Mouse (Mus musculus): ENCODE measurements around the gene Orai3. TPM values are rescaled to one million over a fixed set of nuclear protein-coding genes. Genes with fewer than 3 reads are reported as not detected.

Gene Orai3
- total and polyA plus RNA-seq, 2 experiments = 10.2 to 21.1 TPM

- H3K9ac ChIP-seq (ENCODE audit: low read depth, low read length) = peak overlapping the region; percentile 77
- 20% methylated on average over 8 of the region's 8 CpGs for WGBS
These were observed 31.5 kb downstream of the Orai3 start for GRCm38 (mm10) chr7:127801010-127801621.

GRCm38 (mm10) chr7:127802313-127802712, 32.7 kb downstream of the Orai3 start:
- no peak for DNase-seq (ENCODE audit: extremely low read depth, low read depth, low spot score)
- Histone ChIP-seq H3K9ac (ENCODE audit: low read depth, low read length) (peak overlapping the region; percentile 77), H3K36me3 (ENCODE audit: control insufficient read depth, insufficient read depth, low read length) (peaks cover 6% of the 10 kb centered on the region; the same call in 1 of the 2 replicates), H3K27ac (replicated peaks; ENCODE audit: insufficient read depth, low read depth, low read length) (peak overlapping the region; percentile 89), H3K27me3 (ENCODE audit: control insufficient read depth, insufficient read depth, low read length) (no peaks in the 10 kb centered on the region), H3K4me3 (ENCODE audit: insufficient read depth, low read depth, low read length) (peak overlapping the region; percentile 70), H3K4me1 (ENCODE audit: control insufficient read depth, insufficient read depth, low read length) (peaks cover 11% of the 10 kb centered on the region), H3K79me2 (ENCODE audit: control insufficient read depth, insufficient read depth, low read length) (peaks cover 13% of the 10 kb centered on the region)
- 43% methylated on average over 17 of the region's 17 CpGs for WGBS
- TF ChIP-seq CTCF (IDR thresholded peaks at IDR 0.05; ENCODE audit: low read depth, low read length) (no peak), POLR2A (IDR thresholded peaks at IDR 0.05; ENCODE audit: extremely low read depth, insufficient read depth, low read length) (no peak)

More at GRCm38 (mm10) chr7:127801010-127801621, 31.5 kb downstream of the Orai3 start:
- peak; percentile 63 for DNase-seq (ENCODE audit: extremely low read depth, low read depth, low spot score)
- Histone ChIP-seq H3K27me3 (ENCODE audit: control insufficient read depth, insufficient read depth, low read length) (no peaks in the 10 kb centered on the region), H3K4me3 (ENCODE audit: insufficient read depth, low read depth, low read length) (peak overlapping the region; percentile 70), H3K79me2 (ENCODE audit: control insufficient read depth, insufficient read depth, low read length) (peaks cover 13% of the 10 kb centered on the region), H3K36me3 (ENCODE audit: control insufficient read depth, insufficient read depth, low read length) (peaks cover 8% of the 10 kb centered on the region; the same call in 1 of the 2 replicates), H3K4me1 (ENCODE audit: control insufficient read depth, insufficient read depth, low read length) (peaks cover 11% of the 10 kb centered on the region), H3K27ac (replicated peaks; ENCODE audit: insufficient read depth, low read depth, low read length) (peak overlapping the region; percentile 89)
- TF ChIP-seq POLR2A (IDR thresholded peaks at IDR 0.05; ENCODE audit: extremely low read depth, insufficient read depth, low read length) = no peak
- no peak; the same call in 1 of the 2 replicates for TF ChIP-seq CTCF (IDR thresholded peaks at IDR 0.05; ENCODE audit: low read depth, low read length)

- DNase-seq (ENCODE audit: extremely low read depth, low read depth, low spot score) = peak; percentile 92
- Histone ChIP-seq H3K4me1 (ENCODE audit: control insufficient read depth, insufficient read depth, low read length) (peaks cover 27% of the 10 kb centered on the region), H3K36me3 (ENCODE audit: control insufficient read depth, insufficient read depth, low read length) (no peaks in the 10 kb centered on the region), H3K9ac (ENCODE audit: low read depth, low read length) (0 out of 2 replicates have a peak overlapping the region, but pooled peaks have one; percentile 21), H3K27me3 (ENCODE audit: control insufficient read depth, insufficient read depth, low read length) (no peaks in the 10 kb centered on the region), H3K27ac (replicated peaks; ENCODE audit: insufficient read depth, low read depth, low read length) (peak overlapping the region; percentile 92), H3K79me2 (ENCODE audit: control insufficient read depth, insufficient read depth, low read length) (no peaks in the 10 kb centered on the region), H3K4me3 (ENCODE audit: insufficient read depth, low read depth, low read length) (no peak overlapping the region)
- 20% methylated on average over 5 of the region's 5 CpGs for WGBS
- TF ChIP-seq CTCF (IDR thresholded peaks at IDR 0.05; ENCODE audit: low read depth, low read length) = no peak
- TF ChIP-seq POLR2A (IDR thresholded peaks at IDR 0.05; ENCODE audit: extremely low read depth, insufficient read depth, low read length) = no peak
These were observed 39.2 kb downstream of the Orai3 start for GRCm38 (mm10) chr7:127808821-127809220.

- TF ChIP-seq CTCF (IDR thresholded peaks at IDR 0.05; ENCODE audit: low read depth, low read length) = no peak
- no peak for TF ChIP-seq POLR2A (IDR thresholded peaks at IDR 0.05; ENCODE audit: extremely low read depth, insufficient read depth, low read length)
- DNase-seq (ENCODE audit: extremely low read depth, low read depth, low spot score) = no peak
- 88% methylated on average over 1 of the region's 1 CpGs for WGBS
- peak overlapping the region; percentile 92 for H3K27ac ChIP-seq (replicated peaks; ENCODE audit: insufficient read depth, low read depth, low read length)
- H3K79me2 ChIP-seq (ENCODE audit: control insufficient read depth, insufficient read depth, low read length) = no peaks in the 10 kb centered on the region
- no peaks in the 10 kb centered on the region for H3K27me3 ChIP-seq (ENCODE audit: control insufficient read depth, insufficient read depth, low read length)
- no peak overlapping the region for H3K9ac ChIP-seq (ENCODE audit: low read depth, low read length)
- no peak overlapping the region for H3K4me3 ChIP-seq (ENCODE audit: insufficient read depth, low read depth, low read length)
- no peaks in the 10 kb centered on the region for H3K36me3 ChIP-seq (ENCODE audit: control insufficient read depth, insufficient read depth, low read length)
- peaks cover 30% of the 10 kb centered on the region for H3K4me1 ChIP-seq (ENCODE audit: control insufficient read depth, insufficient read depth, low read length)
These were observed 40.2 kb downstream of the Orai3 start for GRCm38 (mm10) chr7:127809846-127810245.

- Histone ChIP-seq H3K79me2 (ENCODE audit: control insufficient read depth, insufficient read depth, low read length) (no peaks in the 10 kb centered on the region), H3K27me3 (ENCODE audit: control insufficient read depth, insufficient read depth, low read length) (no peaks in the 10 kb centered on the region), H3K4me1 (ENCODE audit: control insufficient read depth, insufficient read depth, low read length) (peaks cover 38% of the 10 kb centered on the region), H3K4me3 (ENCODE audit: insufficient read depth, low read depth, low read length) (no peak overlapping the region), H3K36me3 (ENCODE audit: control insufficient read depth, insufficient read depth, low read length) (no peaks in the 10 kb centered on the region), H3K9ac (ENCODE audit: low read depth, low read length) (no peak overlapping the region), H3K27ac (replicated peaks; ENCODE audit: insufficient read depth, low read depth, low read length) (peak overlapping the region; percentile 27; the same call in 1 of the 2 replicates)
- TF ChIP-seq POLR2A (IDR thresholded peaks at IDR 0.05; ENCODE audit: extremely low read depth, insufficient read depth, low read length) = no peak
- no peak for TF ChIP-seq CTCF (IDR thresholded peaks at IDR 0.05; ENCODE audit: low read depth, low read length)
- no peak for DNase-seq (ENCODE audit: extremely low read depth, low read depth, low spot score)
- 89% methylated on average over 10 of the region's 10 CpGs for WGBS
These were observed 41.0 kb downstream of the Orai3 start for GRCm38 (mm10) chr7:127810650-127811049.

GRCm38 (mm10) chr7:127811240-127811639, 41.6 kb downstream of the Orai3 start:
- no peak overlapping the region for H3K9ac ChIP-seq (ENCODE audit: low read depth, low read length)
- H3K27me3 ChIP-seq (ENCODE audit: control insufficient read depth, insufficient read depth, low read length) = no peaks in the 10 kb centered on the region
- peaks cover 44% of the 10 kb centered on the region for H3K4me1 ChIP-seq (ENCODE audit: control insufficient read depth, insufficient read depth, low read length)
- DNase-seq (ENCODE audit: extremely low read depth, low read depth, low spot score) = peak; percentile 67
- WGBS = 41% methylated on average over 4 of the region's 4 CpGs
- peak overlapping the region; percentile 27 for H3K27ac ChIP-seq (replicated peaks; ENCODE audit: insufficient read depth, low read depth, low read length)
- TF ChIP-seq POLR2A (IDR thresholded peaks at IDR 0.05; ENCODE audit: extremely low read depth, insufficient read depth, low read length) (no peak), CTCF (IDR thresholded peaks at IDR 0.05; ENCODE audit: low read depth, low read length) (no peak)
- no peaks in the 10 kb centered on the region for H3K36me3 ChIP-seq (ENCODE audit: control insufficient read depth, insufficient read depth, low read length)
- no peaks in the 10 kb centered on the region for H3K79me2 ChIP-seq (ENCODE audit: control insufficient read depth, insufficient read depth, low read length)
- no peak overlapping the region for H3K4me3 ChIP-seq (ENCODE audit: insufficient read depth, low read depth, low read length)
